Mouse (Mus musculus) kidney, adult 2 months (tissue): Measurements from ENCODE around the gene Il17rd.

Source experiments
- CTCF ChIP-seq: fragments of 200-500 bp; conservative IDR thresholded peaks from 2 replicates; pipeline ENCODE4 v1.5.1; 2011; ENCODE audit warnings: low read depth, mild to moderate bottlenecking, control low read depth, low read length, moderate library complexity, mixed read lengths; ENCODE audit not compliant: insufficient read depth, insufficient read length
- POLR2A ChIP-seq: fragments of 200-500 bp; IDR thresholded peaks from one replicate; pipeline ENCODE4 v1.6.1; 2011; ENCODE audit warnings: low read depth, low read length, control low read depth

DNA sequence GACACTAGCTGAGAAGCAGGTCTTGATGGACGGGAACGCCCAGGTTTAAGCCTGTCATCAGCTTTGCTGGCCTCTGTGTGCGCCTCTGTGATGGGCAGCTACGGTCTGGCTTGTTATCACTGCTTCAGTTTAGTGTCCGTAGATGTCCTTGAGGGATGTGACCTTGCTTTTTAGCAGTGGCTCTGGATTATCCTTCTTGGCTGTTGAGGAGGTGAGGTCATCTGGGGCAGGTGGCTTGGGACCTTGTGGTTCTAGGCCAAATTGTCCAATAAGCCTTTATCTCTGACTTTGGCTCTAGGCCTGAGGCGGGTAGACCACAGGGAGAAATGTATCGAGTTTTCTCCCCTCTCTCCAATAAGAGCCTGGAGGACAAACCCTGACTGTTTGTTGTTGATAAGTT, 109.0 kb downstream of the Il17rd start:
- TF ChIP-seq CTCF: no peak
- TF ChIP-seq POLR2A: no peak
